Mouse (Mus musculus): ENCODE measurements around the gene Nucb1. TPM values are rescaled to one million over a fixed set of nuclear protein-coding genes. Genes with fewer than 3 reads are reported as not detected.
A peak's percentile ranks its signal among the peaks of the same experiment; 100 is the strongest.
"Not testable (repeated sequence)": the region's sequence is repeated elsewhere in the genome, so short reads cannot be mapped to it uniquely, and the experiment has no call there.

Gene Nucb1
- polyA plus RNA-seq, 1 experiment: 135 TPM

GRCm38 (mm10) chr7:45466283-45467089, 43.7 kb downstream of the Nucb1 start, which contains the start of gene Bax:
Bax (minus strand) TSS chr7:45466898.
- Histone ChIP-seq H3K4me3 (peak within 1 kb of the TSS; percentile 54), H3ac (ENCODE audit: control insufficient read depth, insufficient read length) (peak within 1 kb of the TSS; percentile 53), H3K36me3 (ENCODE audit: control insufficient read depth, insufficient read depth) (peaks cover 24% of the 10 kb centered on the region), H3K79me2 (ENCODE audit: control insufficient read depth, insufficient read depth) (peaks cover 28% of the 10 kb centered on the region), H3K27me3 (ENCODE audit: control insufficient read depth, insufficient read depth, insufficient read length) (no peaks in the 10 kb centered on the region), H3K4me2 (ENCODE audit: low read depth) (peak within 1 kb of the TSS; percentile 90)
- TF ChIP-seq MAX (IDR thresholded peaks at IDR 0.05; ENCODE audit: low read depth) (no peak), USF1 (IDR thresholded peaks at IDR 0.05; ENCODE audit: low read depth) (peak; percentile 98), TCF12 (IDR thresholded peaks at IDR 0.05; ENCODE audit: insufficient read depth, poor library complexity, severe bottlenecking) (no peak), MYOD1 (IDR thresholded peaks at IDR 0.05; ENCODE audit: control insufficient read depth in 1 of 3, insufficient read length in 2 of 3, low read depth in 2 of 3) (peak in 1 of 3 experiments; percentile 19), E2F4 (IDR thresholded peaks at IDR 0.05; ENCODE audit: insufficient read depth) (no peak), MYOG (IDR thresholded peaks at IDR 0.05; ENCODE audit: control insufficient read depth in 1 of 3, insufficient read depth in 1 of 3, insufficient read length in 2 of 3, low read depth in 2 of 3) (peak in 1 of 3 experiments; percentile 29), POLR2A (IDR thresholded peaks at IDR 0.05; ENCODE audit: insufficient read length, low read depth) (peak; percentile 91), CEBPB (IDR thresholded peaks at IDR 0.05; ENCODE audit: insufficient read depth, poor library complexity, severe bottlenecking) (no peak), REST (IDR thresholded peaks at IDR 0.05; ENCODE audit: insufficient read depth, insufficient read length) (no peak), POLR2AphosphoS2 (IDR thresholded peaks at IDR 0.05; ENCODE audit: insufficient read length, low read depth) (peak; percentile 89), TCF3 (IDR thresholded peaks at IDR 0.05; ENCODE audit: insufficient read length, low read depth) (no peak)

- TF ChIP-seq MYOG (IDR thresholded peaks at IDR 0.05; ENCODE audit: control insufficient read depth in 1 of 3, insufficient read depth in 1 of 3, insufficient read length in 2 of 3, low read depth in 2 of 3): no peak
- TF ChIP-seq E2F4 (IDR thresholded peaks at IDR 0.05; ENCODE audit: insufficient read depth): no peak
- no peak for TF ChIP-seq MYOD1 (IDR thresholded peaks at IDR 0.05; ENCODE audit: control insufficient read depth in 1 of 3, insufficient read length in 2 of 3, low read depth in 2 of 3)
- TF ChIP-seq REST (IDR thresholded peaks at IDR 0.05; ENCODE audit: insufficient read depth, insufficient read length): no peak
- TF ChIP-seq TCF12 (IDR thresholded peaks at IDR 0.05; ENCODE audit: insufficient read depth, poor library complexity, severe bottlenecking): no peak
- no peak for TF ChIP-seq CEBPB (IDR thresholded peaks at IDR 0.05; ENCODE audit: insufficient read depth, poor library complexity, severe bottlenecking)
- TF ChIP-seq MAX (IDR thresholded peaks at IDR 0.05; ENCODE audit: low read depth): no peak
- no peak for TF ChIP-seq POLR2A (IDR thresholded peaks at IDR 0.05; ENCODE audit: insufficient read length, low read depth)
- TF ChIP-seq POLR2AphosphoS2 (IDR thresholded peaks at IDR 0.05; ENCODE audit: insufficient read length, low read depth): no peak
- no peak for TF ChIP-seq TCF3 (IDR thresholded peaks at IDR 0.05; ENCODE audit: insufficient read length, low read depth)
- no peak for TF ChIP-seq SRF (IDR thresholded peaks at IDR 0.05; ENCODE audit: control insufficient read depth, insufficient read length, low read depth)
- TF ChIP-seq USF1 (IDR thresholded peaks at IDR 0.05; ENCODE audit: low read depth): no peak
- Histone ChIP-seq H3K4me2 (ENCODE audit: low read depth) (peak overlapping the region; percentile 90), H3K79me2 (ENCODE audit: control insufficient read depth, insufficient read depth) (peaks cover 28% of the 10 kb centered on the region), H3K27me3 (ENCODE audit: control insufficient read depth, insufficient read depth, insufficient read length) (no peaks in the 10 kb centered on the region), H3K4me3 (peak overlapping the region; percentile 54), H3K36me3 (ENCODE audit: control insufficient read depth, insufficient read depth) (peaks cover 24% of the 10 kb centered on the region), H3ac (ENCODE audit: control insufficient read depth, insufficient read length) (peak overlapping the region; percentile 53)
These were observed 44.7 kb downstream of the Nucb1 start for GRCm38 (mm10) chr7:45465549-45465948.

- Histone ChIP-seq H3K4me3 (peak overlapping the region; percentile 54), H3K36me3 (ENCODE audit: control insufficient read depth, insufficient read depth) (peaks cover 24% of the 10 kb centered on the region), H3K4me2 (ENCODE audit: low read depth) (peak overlapping the region; percentile 90), H3ac (ENCODE audit: control insufficient read depth, insufficient read length) (no peak overlapping the region), H3K79me2 (ENCODE audit: control insufficient read depth, insufficient read depth) (peaks cover 32% of the 10 kb centered on the region), H3K27me3 (ENCODE audit: control insufficient read depth, insufficient read depth, insufficient read length) (no peaks in the 10 kb centered on the region)
- TF ChIP-seq MAX (IDR thresholded peaks at IDR 0.05; ENCODE audit: low read depth) (no peak), TCF12 (IDR thresholded peaks at IDR 0.05; ENCODE audit: insufficient read depth, poor library complexity, severe bottlenecking) (no peak), USF1 (IDR thresholded peaks at IDR 0.05; ENCODE audit: low read depth) (no peak), MYOG (IDR thresholded peaks at IDR 0.05; ENCODE audit: control insufficient read depth in 1 of 3, insufficient read depth in 1 of 3, insufficient read length in 2 of 3, low read depth in 2 of 3) (no peak), TCF3 (IDR thresholded peaks at IDR 0.05; ENCODE audit: insufficient read length, low read depth) (no peak), POLR2A (IDR thresholded peaks at IDR 0.05; ENCODE audit: insufficient read length, low read depth) (no peak), MYOD1 (IDR thresholded peaks at IDR 0.05; ENCODE audit: control insufficient read depth in 1 of 3, insufficient read length in 2 of 3, low read depth in 2 of 3) (no peak), REST (IDR thresholded peaks at IDR 0.05; ENCODE audit: insufficient read depth, insufficient read length) (no peak), CEBPB (IDR thresholded peaks at IDR 0.05; ENCODE audit: insufficient read depth, poor library complexity, severe bottlenecking) (no peak), POLR2AphosphoS2 (IDR thresholded peaks at IDR 0.05; ENCODE audit: insufficient read length, low read depth) (no peak)
These were observed 45.1 kb downstream of the Nucb1 start for GRCm38 (mm10) chr7:45465112-45465511.

GRCm38 (mm10) chr7:45463987-45464778, 46.0 kb downstream of the Nucb1 start:
- TF ChIP-seq POLR2AphosphoS2 (IDR thresholded peaks at IDR 0.05; ENCODE audit: insufficient read length, low read depth) (peak; percentile 23), SRF (IDR thresholded peaks at IDR 0.05; ENCODE audit: control insufficient read depth, insufficient read length, low read depth) (no peak), REST (IDR thresholded peaks at IDR 0.05; ENCODE audit: insufficient read depth, insufficient read length) (no peak)
- H3K4me3 ChIP-seq: no peak overlapping the region

GRCm38 (mm10) chr7:45462868-45463267, 47.3 kb downstream of the Nucb1 start:
- H3K79me2 ChIP-seq (ENCODE audit: control insufficient read depth, insufficient read depth): peaks cover 49% of the 10 kb centered on the region
- not testable (repeated sequence) for H3K27me3 ChIP-seq (ENCODE audit: control insufficient read depth, insufficient read depth, insufficient read length); H3ac ChIP-seq (ENCODE audit: control insufficient read depth, insufficient read length); H3K4me3 ChIP-seq
- H3K36me3 ChIP-seq (ENCODE audit: control insufficient read depth, insufficient read depth): peaks cover 32% of the 10 kb centered on the region
- peak overlapping the region; percentile 31 for H3K4me2 ChIP-seq (ENCODE audit: low read depth)

More at GRCm38 (mm10) chr7:45463987-45464778, 46.0 kb downstream of the Nucb1 start:
- H3K27me3 ChIP-seq (ENCODE audit: control insufficient read depth, insufficient read depth, insufficient read length): no peaks in the 10 kb centered on the region
- H3K4me2 ChIP-seq (ENCODE audit: low read depth): peak overlapping the region; percentile 2
- H3K36me3 ChIP-seq (ENCODE audit: control insufficient read depth, insufficient read depth): peaks cover 24% of the 10 kb centered on the region
- no peak overlapping the region for H3ac ChIP-seq (ENCODE audit: control insufficient read depth, insufficient read length)
- H3K79me2 ChIP-seq (ENCODE audit: control insufficient read depth, insufficient read depth): peaks cover 36% of the 10 kb centered on the region
